Mouse (Mus musculus) neural tube, embryonic 15.5 days (tissue): ENCODE data around the gene Lin7c. TPM values are rescaled to one million over a fixed set of nuclear protein-coding genes. Genes with fewer than 3 reads are reported as not detected.

Source experiments
- ATAC-seq: fragments of 200-750 bp; cut with Nextera tagmentation; 2 replicates; pipeline ENCODE4 v1.8.0; 2017; ENCODE audit warnings: mild to moderate bottlenecking, moderate TSS enrichment, moderate library complexity; ENCODE audit not compliant: low FRiP score
- H3K27ac ChIP-seq: fragments of 300-500 bp; sonication (generic); replicated peaks from 2 replicates; pipeline ENCODE4 v1.5.1; 2015; ENCODE audit warnings: mild to moderate bottlenecking, inconsistent platforms
- H3K27me3 ChIP-seq: fragments of 300-500 bp; sonication (generic); replicated peaks from 2 replicates; pipeline ENCODE4 v1.6.1; 2015; ENCODE audit warnings: inconsistent platforms
- H3K36me3 ChIP-seq: fragments of 300-500 bp; sonication (generic); 2 replicates; pipeline ENCODE4 v1.6.1; 2015; ENCODE audit warnings: inconsistent platforms
- H3K4me1 ChIP-seq: fragments of 300-500 bp; sonication (generic); 2 replicates; pipeline ENCODE4 v1.6.1; 2015; ENCODE audit warnings: inconsistent platforms
- H3K4me2 ChIP-seq: fragments of 300-500 bp; sonication (generic); 2 replicates; pipeline ENCODE4 v1.6.1; 2015; ENCODE audit warnings: inconsistent platforms, mild to moderate bottlenecking, moderate library complexity
- H3K4me3 ChIP-seq: fragments of 300-500 bp; sonication (generic); replicated peaks from 2 replicates; pipeline ENCODE4 v1.5.1; 2015; ENCODE audit warnings: mild to moderate bottlenecking, inconsistent platforms
- H3K9ac ChIP-seq: fragments of 300-500 bp; sonication (generic); replicated peaks from 2 replicates; pipeline ENCODE4 v1.6.1; 2015; ENCODE audit warnings: mild to moderate bottlenecking, inconsistent platforms
- H3K9me3 ChIP-seq: fragments of 300-500 bp; sonication (generic); replicated peaks from 2 replicates; pipeline ENCODE4 v1.6.1; 2016; ENCODE audit warnings: inconsistent platforms
- WGBS: fragments of 180-500 bp; shearing (Covaris S2); methylation state at CpG from one replicate; pipeline ENCODE4 v1.1.7; 2015; ENCODE audit warnings: mixed read lengths; 5-methylcytosine and 5-hydroxymethylcytosine counted together
- polyA plus RNA-seq: library from polyadenylated mRNA; unstranded; fragments of >200 nt; fragmentation: Nextera tagmentation; extraction: Ambion mirVana; gene quantifications from 2 replicates; pipeline ENCODE4 v1.2.1, GENCODE M21; 2015

The Lin7c gene
- polyA plus RNA-seq, 1 experiment from 2014 or later, result 169 TPM

DNA sequence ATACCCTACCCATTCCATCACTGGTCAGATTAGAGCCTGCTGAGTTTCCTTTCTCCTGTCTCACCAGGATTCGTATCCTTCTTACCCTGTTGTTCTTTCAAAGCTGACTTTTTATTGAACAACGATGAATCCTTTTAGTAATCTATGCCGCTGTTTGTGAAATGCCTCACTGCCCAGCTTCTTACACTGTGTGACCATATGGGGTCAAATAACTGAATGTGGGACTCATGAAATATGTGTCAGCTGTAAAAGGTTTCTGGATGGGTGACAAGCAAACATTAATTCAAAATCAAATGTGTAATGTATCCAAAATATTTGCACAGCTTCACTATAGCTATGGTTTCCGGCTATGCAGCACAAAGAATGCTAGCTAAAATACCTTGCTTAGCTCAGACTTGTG lies 54.9 kb downstream of the Lin7c start:
- no peaks in the 10 kb centered on the region for H3K27me3 ChIP-seq
- ATAC-seq, result no peak
- H3K4me2 ChIP-seq, result no peak overlapping the region
- no peak overlapping the region for H3K4me3 ChIP-seq
- H3K27ac ChIP-seq, result no peak overlapping the region
- H3K9me3 ChIP-seq, result no peaks in the 10 kb centered on the region
- H3K4me1 ChIP-seq, result peaks cover 21% of the 10 kb centered on the region
- no peaks in the 10 kb centered on the region for H3K36me3 ChIP-seq
- no peak overlapping the region for H3K9ac ChIP-seq
- WGBS, result 45% methylated on average over 4 of the region's 4 CpGs

DNA sequence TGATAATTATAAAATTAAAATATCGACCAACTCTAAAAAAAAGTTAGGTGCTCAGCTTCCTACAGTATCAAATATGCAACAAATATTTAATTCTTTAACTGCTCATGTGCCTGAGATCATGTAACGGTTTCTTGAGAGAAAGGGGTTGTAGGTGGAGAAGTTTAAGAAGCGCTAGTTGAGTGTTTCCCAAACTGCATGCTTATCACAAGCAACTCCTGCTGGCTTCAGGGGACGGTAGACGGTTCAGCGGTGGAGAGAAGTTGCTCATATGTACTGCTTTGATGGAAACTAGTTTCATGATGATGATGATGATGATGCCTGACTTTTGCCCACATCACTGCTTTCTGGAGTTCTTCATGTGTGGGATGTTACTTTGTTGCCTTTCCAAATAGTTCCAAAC lies 55.8 kb downstream of the Lin7c start:
- Histone ChIP-seq H3K4me1 (peaks cover 25% of the 10 kb centered on the region), H3K27me3 (no peaks in the 10 kb centered on the region), H3K4me3 (no peak overlapping the region), H3K36me3 (no peaks in the 10 kb centered on the region), H3K27ac (no peak overlapping the region), H3K9me3 (no peaks in the 10 kb centered on the region), H3K9ac (no peak overlapping the region), H3K4me2 (no peak overlapping the region)
- no peak for ATAC-seq
- 94% methylated on average over 6 of the region's 6 CpGs for WGBS

DNA sequence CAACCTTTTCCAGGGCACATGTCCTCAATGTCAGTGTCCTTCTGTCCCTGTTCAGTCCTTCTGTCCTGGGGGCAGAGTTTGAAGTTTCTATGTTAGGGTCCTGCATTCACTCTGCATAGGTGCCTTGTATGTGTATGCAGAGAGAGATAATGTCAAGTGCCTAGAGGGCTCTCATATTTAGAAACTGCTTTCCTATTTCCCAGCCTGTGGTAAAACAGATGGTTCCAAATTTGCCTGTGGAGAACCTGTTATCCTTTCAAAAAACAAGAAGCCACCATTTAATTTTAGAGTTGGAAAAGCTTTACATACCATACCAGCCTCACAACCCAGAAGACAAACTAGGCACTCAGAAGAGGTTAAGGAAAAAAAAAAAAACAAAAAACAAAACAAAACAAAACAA lies 58.9 kb downstream of the Lin7c start:
- Histone ChIP-seq H3K4me2 (no peak overlapping the region), H3K4me1 (peaks cover 24% of the 10 kb centered on the region), H3K36me3 (no peaks in the 10 kb centered on the region), H3K4me3 (no peak overlapping the region), H3K27ac (no peak overlapping the region), H3K9ac (no peak overlapping the region), H3K27me3 (no peaks in the 10 kb centered on the region), H3K9me3 (no peaks in the 10 kb centered on the region)
- no peak for ATAC-seq

DNA sequence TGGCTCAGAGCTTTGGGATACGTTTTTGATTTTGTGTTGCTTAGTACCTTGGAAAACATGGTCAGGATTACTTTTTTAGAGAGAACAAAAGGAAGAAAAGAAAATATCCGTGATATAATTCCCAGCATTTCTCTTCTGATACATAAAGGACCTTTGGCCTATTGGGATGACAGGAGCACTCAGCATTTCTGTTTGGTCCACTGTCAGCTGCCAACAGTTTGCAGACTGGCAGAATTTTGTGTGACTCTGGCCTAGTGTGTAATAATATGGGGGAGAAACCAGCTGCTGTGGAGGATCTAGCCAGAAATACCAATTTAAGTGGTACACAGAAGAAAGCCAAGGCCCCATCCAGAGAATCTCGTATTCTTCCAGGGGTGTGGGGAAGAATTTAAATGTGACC lies 59.7 kb downstream of the Lin7c start:
- Histone ChIP-seq H3K4me3 (no peak overlapping the region), H3K9me3 (no peaks in the 10 kb centered on the region), H3K4me1 (peaks cover 26% of the 10 kb centered on the region), H3K4me2 (no peak overlapping the region), H3K27me3 (no peaks in the 10 kb centered on the region), H3K36me3 (no peaks in the 10 kb centered on the region), H3K27ac (no peak overlapping the region), H3K9ac (no peak overlapping the region)
- no peak for ATAC-seq
- WGBS, result 57% methylated on average over 3 of the region's 3 CpGs

Other genes with a start within 250 kb of the Lin7c start
- 5.5 and 5.9 TPM in 2 replicates for gene Bdnf, start 216.2 kb upstream of the Lin7c start, polyA plus RNA-seq
- 8.3 and 9.8 TPM in 2 replicates for gene Lgr4, start 26.8 kb downstream of the Lin7c start, polyA plus RNA-seq
- 28.3 and 32.7 TPM in 2 replicates for gene Ccdc34, start 127.0 kb downstream of the Lin7c start, polyA plus RNA-seq